Mouse (Mus musculus) ES-Bruce4 (cell line): ENCODE results near the gene Krt82. TPM values are rescaled to one million over a fixed set of nuclear protein-coding genes. Genes with fewer than 3 reads are reported as not detected.

Experiments used
- H3K27ac ChIP-seq: 2 replicates; pipeline ENCODE4 v1.5.1; 2012; ENCODE audit warnings: low read length, inconsistent platforms; ENCODE audit not compliant: insufficient read depth
- H3K27me3 ChIP-seq: 2 replicates; pipeline ENCODE4 v1.6.1; 2012; ENCODE audit warnings: mild to moderate bottlenecking, low read length, inconsistent platforms; ENCODE audit not compliant: control insufficient read depth, poor library complexity, insufficient read depth, severe bottlenecking
- H3K36me3 ChIP-seq: 2 replicates; pipeline ENCODE4 v1.6.1; 2012; ENCODE audit warnings: inconsistent platforms, mild to moderate bottlenecking, low read length, moderate library complexity; ENCODE audit not compliant: control insufficient read depth, poor library complexity, insufficient read depth, severe bottlenecking
- H3K4me1 ChIP-seq: one replicate; pipeline ENCODE4 v1.8.1; 2011; ENCODE audit warnings: low read length; ENCODE audit not compliant: control insufficient read depth, insufficient read depth
- H3K4me3 ChIP-seq: 2 replicates; pipeline ENCODE4 v1.5.1; 2011; ENCODE audit warnings: low read depth, mild to moderate bottlenecking, low read length
- H3K9ac ChIP-seq: 2 replicates; pipeline ENCODE4 v1.6.1; 2012; ENCODE audit warnings: low read depth, mild to moderate bottlenecking, inconsistent platforms; ENCODE audit not compliant: poor library complexity, severe bottlenecking
- H3K9me3 ChIP-seq: replicated peaks from 2 replicates; pipeline ENCODE4 v1.6.1; 2012; ENCODE audit warnings: mild to moderate bottlenecking, low read length, inconsistent platforms; ENCODE audit not compliant: control insufficient read depth, poor library complexity, insufficient read depth, severe bottlenecking
- CTCF ChIP-seq: IDR thresholded peaks from one replicate; pipeline ENCODE4 v1.8.1; 2011; ENCODE audit warnings: low read depth, low read length
- EP300 ChIP-seq: IDR thresholded peaks from 2 replicates; pipeline ENCODE4 v1.6.1; 2011; ENCODE audit warnings: low read depth, low read length; ENCODE audit not compliant: insufficient read depth
- POLR2A ChIP-seq: IDR thresholded peaks from one replicate; pipeline ENCODE4 v1.8.1; 2011; ENCODE audit warnings: low read length; ENCODE audit not compliant: insufficient read depth
- polyA plus RNA-seq: library from polyadenylated mRNA; stranded (reverse); fragments of >200 nt; gene quantifications from 2 replicates; pipeline ENCODE4 v1.2.4, GENCODE M21; 2011; ENCODE audit warnings: low read depth; ENCODE audit not compliant: missing spikeins, insufficient read depth, insufficient read length

Gene Krt82
- polyA plus RNA-seq, 1 experiment = not detected

DNA sequence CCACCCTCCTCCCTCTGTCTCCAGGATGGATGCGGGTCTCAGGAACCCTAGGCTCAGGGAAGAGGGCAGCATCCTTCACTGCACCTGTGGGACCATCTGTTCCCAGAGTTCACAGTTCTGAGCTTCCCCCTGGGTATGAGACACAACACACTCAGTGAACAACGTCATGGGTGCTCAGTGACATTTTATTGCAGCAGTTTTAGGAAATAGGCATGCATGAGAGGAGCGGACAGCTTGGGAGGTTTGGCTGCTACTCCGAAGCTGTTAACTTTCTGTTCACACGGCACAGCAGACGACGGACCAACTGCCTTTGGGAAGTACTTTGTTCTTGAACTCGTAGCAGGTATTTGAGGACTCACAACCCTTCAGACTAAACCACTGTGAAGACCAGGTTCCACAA lies 1.7 kb upstream of the Krt82 start:
- H3K4me1 ChIP-seq = no peaks in the 10 kb centered on the region
- no peaks in the 10 kb centered on the region for H3K9me3 ChIP-seq
- H3K36me3 ChIP-seq = no peaks in the 10 kb centered on the region
- H3K4me3 ChIP-seq = no peak overlapping the region
- TF ChIP-seq POLR2A = no peak
- TF ChIP-seq CTCF = no peak
- TF ChIP-seq EP300 = no peak
- no peaks in the 10 kb centered on the region for H3K27me3 ChIP-seq
- H3K9ac ChIP-seq = no peak overlapping the region
- no peak overlapping the region for H3K27ac ChIP-seq

DNA sequence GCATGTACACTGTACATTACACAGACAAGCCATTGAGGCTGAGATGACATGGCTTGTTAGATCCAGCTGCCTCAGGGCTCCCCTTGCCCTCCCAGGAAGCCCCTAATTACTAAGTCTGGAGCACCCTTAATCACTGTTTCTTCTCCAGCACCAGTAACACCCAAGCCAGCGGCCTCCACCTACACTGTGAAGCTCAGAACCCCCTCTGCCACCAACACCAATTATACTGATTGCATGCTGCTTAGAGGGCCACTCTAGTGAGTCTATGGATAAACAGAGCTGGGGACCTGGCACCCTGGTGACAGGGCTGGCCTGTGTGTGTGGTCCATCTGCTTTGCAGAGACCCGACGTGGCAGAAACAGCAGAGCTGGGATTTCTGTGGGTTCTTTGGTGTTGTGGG lies 6.0 kb downstream of the Krt82 start:
- no peak for TF ChIP-seq CTCF
- no peak for TF ChIP-seq EP300
- TF ChIP-seq POLR2A = no peak
- no peaks in the 10 kb centered on the region for H3K27me3 ChIP-seq
- no peak overlapping the region for H3K27ac ChIP-seq
- no peaks in the 10 kb centered on the region for H3K9me3 ChIP-seq
- H3K36me3 ChIP-seq = no peaks in the 10 kb centered on the region
- no peak overlapping the region for H3K4me3 ChIP-seq
- no peaks in the 10 kb centered on the region for H3K4me1 ChIP-seq
- H3K9ac ChIP-seq = no peak overlapping the region

DNA sequence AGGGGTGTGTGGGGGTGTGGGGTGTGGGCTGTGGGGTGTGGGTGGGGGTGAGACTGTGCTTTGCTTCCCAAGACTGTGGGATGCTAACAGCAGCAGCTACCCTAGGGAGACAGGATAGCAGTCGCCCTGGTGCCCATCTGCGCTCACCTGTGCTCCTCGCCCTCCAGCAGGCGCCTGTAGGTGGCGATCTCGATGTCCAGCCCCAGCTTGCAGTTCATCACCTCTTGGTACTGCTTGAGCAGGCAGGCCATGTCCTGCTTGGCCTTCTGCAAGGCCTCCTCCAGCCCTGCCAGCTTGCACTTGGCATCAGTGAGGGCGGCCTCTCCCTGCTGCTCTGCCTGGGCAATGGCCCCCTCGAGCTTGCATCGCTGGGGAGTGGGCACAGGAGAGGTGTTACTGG lies 7.9 kb downstream of the Krt82 start:
- H3K4me1 ChIP-seq = no peaks in the 10 kb centered on the region
- H3K27me3 ChIP-seq = no peaks in the 10 kb centered on the region
- no peak overlapping the region for H3K4me3 ChIP-seq
- no peaks in the 10 kb centered on the region for H3K36me3 ChIP-seq
- no peak overlapping the region for H3K9ac ChIP-seq
- TF ChIP-seq CTCF = peak; percentile 50
- TF ChIP-seq POLR2A = no peak
- no peak overlapping the region for H3K27ac ChIP-seq
- no peaks in the 10 kb centered on the region for H3K9me3 ChIP-seq

DNA sequence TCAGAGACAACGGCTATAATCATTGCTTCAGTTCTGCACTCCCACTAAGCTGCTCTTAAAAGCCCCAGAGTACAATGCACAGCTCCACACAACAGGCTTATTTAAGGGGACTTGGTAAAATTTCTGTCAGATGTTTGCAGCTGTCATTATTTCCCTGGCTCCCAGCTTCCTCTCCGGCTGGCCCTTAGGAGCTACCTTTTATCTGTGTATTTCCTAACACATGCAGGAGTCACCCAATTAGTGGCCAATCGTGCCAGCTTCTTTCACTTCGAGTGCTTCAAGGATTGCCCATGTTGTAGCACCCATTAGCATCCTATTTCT lies 11.9 kb downstream of the Krt82 start:
- Histone ChIP-seq H3K27me3 (no peaks in the 10 kb centered on the region), H3K9ac (no peak overlapping the region), H3K4me1 (no peaks in the 10 kb centered on the region), H3K36me3 (no peaks in the 10 kb centered on the region), H3K4me3 (no peak overlapping the region), H3K9me3 (no peaks in the 10 kb centered on the region), H3K27ac (no peak overlapping the region)
- TF ChIP-seq POLR2A (no peak), CTCF (no peak), EP300 (no peak)

DNA sequence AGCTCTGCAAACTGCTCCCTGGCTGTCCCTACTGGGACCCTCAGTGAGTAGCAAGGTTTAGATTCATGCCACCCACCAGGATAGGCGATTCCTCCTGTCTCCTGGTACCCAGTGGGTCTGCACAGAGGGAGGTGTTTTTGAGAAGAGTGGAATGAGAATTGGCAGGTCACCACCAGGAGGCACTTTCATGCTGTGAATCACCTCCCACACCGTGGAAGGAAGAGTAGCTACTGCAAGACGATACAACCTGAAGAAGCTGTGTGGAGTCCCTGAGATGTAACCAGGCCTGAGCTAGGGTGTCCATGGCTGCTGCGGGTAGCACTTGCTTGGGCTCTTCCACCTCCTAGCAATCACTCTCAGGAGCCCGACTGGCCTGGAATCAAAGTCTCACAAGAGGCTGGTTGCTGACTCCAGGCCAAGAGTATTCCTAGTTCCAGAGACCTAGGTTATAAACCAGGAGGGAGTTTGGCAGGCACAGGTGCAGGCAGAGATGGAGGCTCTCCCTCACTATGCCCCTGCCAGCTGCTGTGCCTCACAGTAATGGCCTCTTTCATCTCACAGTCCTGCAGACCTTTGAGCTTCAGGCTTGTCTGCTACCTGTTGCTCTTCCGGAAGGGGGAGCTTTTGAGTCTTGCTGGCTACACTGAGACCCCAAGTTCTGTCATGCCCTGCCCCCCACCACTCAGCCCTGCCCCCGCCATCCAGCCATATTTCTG lies 12.4 kb downstream of the Krt82 start:
- no peaks in the 10 kb centered on the region for H3K36me3 ChIP-seq

DNA sequence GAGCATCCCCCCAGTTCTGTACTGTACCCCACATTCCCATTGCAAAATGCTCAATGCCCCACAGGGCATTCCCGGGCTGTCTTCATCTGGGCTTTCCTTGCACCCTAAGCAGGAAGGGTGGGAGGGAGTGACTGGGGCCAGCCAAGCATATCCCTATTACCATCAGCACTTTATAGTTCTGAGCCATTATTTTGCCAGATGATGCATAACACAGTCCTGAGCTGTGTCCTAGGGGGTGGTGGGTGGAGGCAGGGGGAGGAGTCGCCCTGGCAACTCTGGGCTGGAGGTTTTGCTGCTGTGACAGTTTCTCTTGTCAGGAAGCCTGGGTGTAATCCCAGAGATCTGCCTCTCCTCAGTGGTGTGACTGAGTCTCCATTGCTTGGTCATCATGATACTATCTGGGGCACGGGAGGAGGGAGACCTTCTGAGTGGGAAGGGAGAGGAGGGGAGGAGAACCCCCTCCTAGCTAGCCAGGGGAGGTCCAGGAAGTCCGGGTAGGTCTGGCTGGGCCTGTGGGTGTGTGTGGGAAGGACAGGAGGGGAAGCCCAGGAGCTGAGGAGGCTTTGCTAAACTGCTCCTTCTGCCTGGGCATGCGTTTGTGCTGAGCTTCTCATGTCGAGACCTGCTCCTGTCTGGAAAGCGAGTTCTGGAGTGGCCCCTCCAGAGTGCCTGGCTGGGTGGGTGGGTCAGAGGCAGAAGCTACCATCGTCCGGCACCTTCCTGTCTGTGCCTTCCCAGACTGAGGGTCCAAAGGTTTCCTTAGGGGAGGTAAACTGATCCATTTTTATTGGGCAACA lies 14.2 kb downstream of the Krt82 start:
- Histone ChIP-seq H3K36me3 (no peaks in the 10 kb centered on the region), H3K27me3 (no peaks in the 10 kb centered on the region), H3K4me3 (no peak overlapping the region), H3K4me1 (no peaks in the 10 kb centered on the region), H3K9ac (no peak overlapping the region), H3K27ac (no peak overlapping the region), H3K9me3 (no peaks in the 10 kb centered on the region)
- no peak for TF ChIP-seq POLR2A
- no peak for TF ChIP-seq EP300
- TF ChIP-seq CTCF = no peak

More for the DNA sequence above, 12.4 kb downstream of the Krt82 start:
- Histone ChIP-seq H3K4me3 (no peak overlapping the region), H3K4me1 (no peaks in the 10 kb centered on the region), H3K27me3 (no peaks in the 10 kb centered on the region), H3K9me3 (no peaks in the 10 kb centered on the region), H3K9ac (no peak overlapping the region), H3K27ac (no peak overlapping the region)
- TF ChIP-seq POLR2A = no peak
- TF ChIP-seq EP300 = no peak
- TF ChIP-seq CTCF = no peak
